Mouse (Mus musculus): ENCODE results near the gene Gas1. TPM values are rescaled to one million over a fixed set of nuclear protein-coding genes. Genes with fewer than 3 reads are reported as not detected.

The Gas1 gene
- polyA plus RNA-seq, 1 experiment from 2014 or later: 102 TPM

- Histone ChIP-seq H3K4me3 (replicated peaks) (no peak overlapping the region), H3K27me3 (no peaks in the 10 kb centered on the region), H3K36me3 (no peaks in the 10 kb centered on the region), H3K9me3 (replicated peaks) (no peaks in the 10 kb centered on the region), H3K9ac (no peak overlapping the region), H3K4me2 (no peak overlapping the region), H3K27ac (no peak overlapping the region), H3K4me1 (0 out of 2 replicates have a peak, but pooled peaks cover 6% of the 10 kb centered on the region)
- ATAC-seq (replicated peaks; ENCODE audit: low FRiP score): peak; percentile 69; the same call in 1 of the 2 replicates
- 67% methylated on average over 2 of the region's 2 CpGs for WGBS
These were observed 10.1 kb upstream of the Gas1 start for GRCm38 (mm10) chr13:60187276-60187675.

DNA sequence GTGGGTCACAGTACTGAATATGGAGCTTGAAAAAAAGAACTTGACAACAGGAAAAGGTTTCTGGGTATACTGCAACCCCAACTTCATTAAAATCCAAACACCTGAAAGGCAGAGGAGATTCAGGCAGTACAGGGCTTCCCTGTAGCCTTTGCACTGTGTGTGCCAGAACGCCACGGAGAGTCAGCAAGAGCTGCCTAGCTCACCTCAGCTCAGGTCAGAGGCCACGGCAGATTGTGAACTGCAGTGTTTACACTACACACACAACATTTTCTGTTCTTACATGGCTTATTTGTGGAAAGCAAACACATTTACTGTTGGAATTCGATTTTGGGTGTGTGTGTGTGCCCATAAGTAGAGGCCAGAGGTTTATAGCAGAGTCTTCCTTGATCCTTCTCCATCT lies 5.2 kb upstream of the Gas1 start:
- peaks cover 9% of the 10 kb centered on the region for H3K4me1 ChIP-seq
- H3K4me3 ChIP-seq (replicated peaks): no peak overlapping the region
- WGBS: 53% methylated on average over 4 of the region's 4 CpGs
- no peak overlapping the region for H3K27ac ChIP-seq
- no peaks in the 10 kb centered on the region for H3K27me3 ChIP-seq
- H3K36me3 ChIP-seq: no peaks in the 10 kb centered on the region
- no peak for ATAC-seq (replicated peaks; ENCODE audit: low FRiP score)
- H3K9me3 ChIP-seq (replicated peaks): no peaks in the 10 kb centered on the region
- H3K9ac ChIP-seq: no peak overlapping the region
- H3K4me2 ChIP-seq: no peak overlapping the region

GRCm38 (mm10) chr13:60179641-60180040 lies 2.5 kb upstream of the Gas1 start:
- H3K27me3 ChIP-seq: no peaks in the 10 kb centered on the region
- H3K4me1 ChIP-seq: peaks cover 7% of the 10 kb centered on the region
- no peaks in the 10 kb centered on the region for H3K36me3 ChIP-seq
- H3K9me3 ChIP-seq (replicated peaks): no peaks in the 10 kb centered on the region
- no peak overlapping the region for H3K4me3 ChIP-seq (replicated peaks)
- WGBS: 59% methylated on average over 4 of the region's 4 CpGs
- H3K9ac ChIP-seq: no peak overlapping the region
- no peak for ATAC-seq (replicated peaks; ENCODE audit: low FRiP score)
- no peak overlapping the region for H3K4me2 ChIP-seq
- H3K27ac ChIP-seq: no peak overlapping the region

DNA sequence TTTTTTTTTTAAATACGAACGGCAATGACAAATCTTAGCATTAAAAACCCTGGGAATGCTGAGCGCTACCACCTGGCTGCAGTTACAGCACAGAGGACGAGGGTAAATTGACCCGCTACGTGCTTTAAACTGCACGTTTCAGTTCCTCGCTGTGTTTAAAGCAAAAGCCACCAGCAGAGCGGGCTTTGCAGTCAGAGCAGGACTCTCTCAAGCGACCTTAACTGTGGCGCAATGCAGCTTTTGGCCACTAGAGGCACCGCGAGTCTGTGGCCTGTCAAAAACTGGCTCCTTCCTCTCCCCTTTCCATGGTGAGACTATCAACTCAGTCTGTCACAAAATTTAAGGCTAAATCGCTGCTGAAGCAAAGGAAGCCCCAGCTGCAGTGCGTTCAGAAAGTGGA lies 1.3 kb upstream of the Gas1 start:
- WGBS: under 1% methylated on average over 15 of the region's 15 CpGs
- Histone ChIP-seq H3K27ac (peak overlapping the region; percentile 99), H3K4me2 (peak overlapping the region; percentile 70), H3K9ac (peak overlapping the region; percentile 42), H3K36me3 (no peaks in the 10 kb centered on the region), H3K4me3 (replicated peaks) (peak overlapping the region; percentile 87), H3K27me3 (no peaks in the 10 kb centered on the region), H3K4me1 (peaks cover 15% of the 10 kb centered on the region), H3K9me3 (replicated peaks) (no peaks in the 10 kb centered on the region)
- 0 out of 2 replicates have a peak, but pooled peaks have one; percentile 0 for ATAC-seq (replicated peaks; ENCODE audit: low FRiP score)

- 1% methylated on average over 13 of the region's 13 CpGs for WGBS
- no peaks in the 10 kb centered on the region for H3K36me3 ChIP-seq
- H3K9me3 ChIP-seq (replicated peaks): no peaks in the 10 kb centered on the region
- peak overlapping the region; percentile 99 for H3K27ac ChIP-seq
- H3K4me2 ChIP-seq: peak overlapping the region; percentile 70
- no peak for ATAC-seq (replicated peaks; ENCODE audit: low FRiP score)
- H3K4me1 ChIP-seq: peaks cover 22% of the 10 kb centered on the region
- H3K4me3 ChIP-seq (replicated peaks): peak overlapping the region; percentile 87
- H3K27me3 ChIP-seq: no peaks in the 10 kb centered on the region
- H3K9ac ChIP-seq: peak overlapping the region; percentile 42
These were observed 589 bp upstream of the Gas1 start for GRCm38 (mm10) chr13:60177797-60178110.

GRCm38 (mm10) chr13:60176776-60177105 lies 424 bp downstream of the Gas1 start:
- Histone ChIP-seq H3K4me1 (peaks cover 32% of the 10 kb centered on the region), H3K4me2 (peak overlapping the region; percentile 70), H3K9me3 (replicated peaks) (no peaks in the 10 kb centered on the region), H3K27me3 (no peaks in the 10 kb centered on the region), H3K27ac (peak overlapping the region; percentile 99), H3K4me3 (replicated peaks) (peak overlapping the region; percentile 87), H3K36me3 (no peaks in the 10 kb centered on the region), H3K9ac (peak overlapping the region; percentile 96)
- no peak; the same call in 1 of the 2 replicates for ATAC-seq (replicated peaks; ENCODE audit: low FRiP score)
- WGBS: under 1% methylated on average over 53 of the region's 53 CpGs

DNA sequence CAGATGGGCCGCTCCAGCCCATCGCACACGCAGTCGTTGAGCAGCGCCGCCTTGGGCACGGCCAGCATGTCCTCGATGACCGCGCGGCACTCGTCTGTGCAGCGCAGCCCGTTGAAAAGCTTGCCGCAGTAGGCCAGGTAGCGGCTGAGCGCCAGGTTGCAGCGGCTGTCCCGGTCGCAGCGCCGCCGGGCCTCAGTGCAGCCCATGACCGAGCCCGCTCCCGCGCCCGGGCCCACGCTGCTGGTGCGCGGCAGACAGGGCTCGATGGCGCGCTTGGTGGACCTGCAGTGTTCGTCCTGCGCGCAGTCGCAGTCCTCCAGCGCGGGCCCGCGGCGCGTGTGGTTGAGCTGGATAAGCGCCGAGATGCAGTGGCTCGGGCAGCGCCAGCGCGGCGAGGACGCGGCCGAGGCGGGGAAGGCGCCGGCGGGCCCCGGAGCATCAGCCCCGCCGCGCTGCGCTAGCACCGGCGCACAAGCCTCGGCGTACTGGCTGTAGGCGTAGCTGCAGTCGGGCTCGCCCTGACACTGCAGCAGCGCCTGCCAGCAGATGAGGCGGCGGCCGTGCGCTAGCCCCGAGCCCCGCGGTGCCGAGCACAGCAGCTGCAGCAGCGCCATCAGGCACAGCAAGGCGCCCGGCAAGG lies 909 bp downstream of the Gas1 start:
- peak overlapping the region; percentile 70 for H3K4me2 ChIP-seq
- no peaks in the 10 kb centered on the region for H3K36me3 ChIP-seq
- peaks cover 37% of the 10 kb centered on the region for H3K4me1 ChIP-seq
- peak overlapping the region; percentile 87 for H3K4me3 ChIP-seq (replicated peaks)
- no peaks in the 10 kb centered on the region for H3K9me3 ChIP-seq (replicated peaks)
- H3K9ac ChIP-seq: peak overlapping the region; percentile 96
- H3K27me3 ChIP-seq: no peaks in the 10 kb centered on the region; the same call in 1 of the 2 replicates
- peak overlapping the region; percentile 99 for H3K27ac ChIP-seq
- ATAC-seq (replicated peaks; ENCODE audit: low FRiP score): peak; percentile 9
- WGBS: under 1% methylated on average over 81 of the region's 82 CpGs

GRCm38 (mm10) chr13:60175490-60176135 lies 1.6 kb downstream of the Gas1 start:
- ATAC-seq (replicated peaks; ENCODE audit: low FRiP score): no peak

GRCm38 (mm10) chr13:60174953-60175352 lies 2.2 kb downstream of the Gas1 start:
- no peak for ATAC-seq (replicated peaks; ENCODE audit: low FRiP score)
- H3K27ac ChIP-seq: peak overlapping the region; percentile 99
- H3K9me3 ChIP-seq (replicated peaks): no peaks in the 10 kb centered on the region
- H3K4me3 ChIP-seq (replicated peaks): peak overlapping the region; percentile 87
- H3K9ac ChIP-seq: peak overlapping the region; percentile 96
- H3K4me2 ChIP-seq: peak overlapping the region; percentile 70
- WGBS: 0% methylated on average over 7 of the region's 7 CpGs
- H3K36me3 ChIP-seq: no peaks in the 10 kb centered on the region
- peaks cover 4% of the 10 kb centered on the region; the same call in 1 of the 2 replicates for H3K27me3 ChIP-seq
- H3K4me1 ChIP-seq: peaks cover 38% of the 10 kb centered on the region

More at GRCm38 (mm10) chr13:60175490-60176135, 1.6 kb downstream of the Gas1 start:
- H3K4me3 ChIP-seq (replicated peaks): peak overlapping the region; percentile 87
- no peaks in the 10 kb centered on the region for H3K9me3 ChIP-seq (replicated peaks)
- H3K36me3 ChIP-seq: no peaks in the 10 kb centered on the region
- peak overlapping the region; percentile 99 for H3K27ac ChIP-seq
- H3K27me3 ChIP-seq: peaks cover 4% of the 10 kb centered on the region; the same call in 1 of the 2 replicates
- peak overlapping the region; percentile 96 for H3K9ac ChIP-seq
- peak overlapping the region; percentile 70 for H3K4me2 ChIP-seq
- WGBS: under 1% methylated on average over 58 of the region's 59 CpGs
- H3K4me1 ChIP-seq: peaks cover 38% of the 10 kb centered on the region

- WGBS: 11% methylated on average over 12 of the region's 12 CpGs
- Histone ChIP-seq H3K4me2 (peak overlapping the region; percentile 70), H3K4me1 (peaks cover 35% of the 10 kb centered on the region), H3K9me3 (replicated peaks) (no peaks in the 10 kb centered on the region), H3K9ac (0 out of 2 replicates have a peak overlapping the region, but pooled peaks have one; percentile 15), H3K27me3 (peaks cover 9% of the 10 kb centered on the region), H3K4me3 (replicated peaks) (peak overlapping the region; percentile 87), H3K36me3 (no peaks in the 10 kb centered on the region), H3K27ac (peak overlapping the region; percentile 77)
- no peak for ATAC-seq (replicated peaks; ENCODE audit: low FRiP score)
These were observed 3.3 kb downstream of the Gas1 start for GRCm38 (mm10) chr13:60173591-60174524.

DNA sequence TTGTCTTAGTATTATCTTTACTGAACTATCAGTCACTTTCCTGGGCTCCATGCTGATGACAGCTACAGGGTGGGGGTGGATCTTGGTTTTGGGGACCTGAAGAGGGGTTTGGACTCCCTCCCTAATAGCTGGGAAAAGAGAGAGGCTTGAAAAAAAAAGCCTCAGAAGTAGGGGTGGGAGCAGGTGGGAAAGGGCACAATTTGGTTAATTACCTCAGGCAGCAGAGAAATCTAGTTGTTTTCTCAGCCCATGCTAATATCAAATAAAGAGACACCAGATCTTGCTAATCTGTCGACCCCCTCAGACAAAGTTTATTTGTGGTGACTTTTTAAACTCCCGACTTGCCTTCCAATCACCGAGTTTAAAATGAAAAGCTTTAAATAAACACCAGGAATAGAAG lies 4.0 kb downstream of the Gas1 start:
- no peak for ATAC-seq (replicated peaks; ENCODE audit: low FRiP score)
- H3K27ac ChIP-seq: peak overlapping the region; percentile 77
- peaks cover 31% of the 10 kb centered on the region for H3K4me1 ChIP-seq
- no peaks in the 10 kb centered on the region for H3K9me3 ChIP-seq (replicated peaks)
- H3K9ac ChIP-seq: no peak overlapping the region
- H3K36me3 ChIP-seq: no peaks in the 10 kb centered on the region
- H3K27me3 ChIP-seq: peaks cover 9% of the 10 kb centered on the region
- peak overlapping the region; percentile 87 for H3K4me3 ChIP-seq (replicated peaks)
- WGBS: 4% methylated on average over 3 of the region's 3 CpGs
- H3K4me2 ChIP-seq: peak overlapping the region; percentile 70

All from kidney, embryonic 15.5 days (tissue).